Mouse (Mus musculus) cerebellum, postnatal 14 days (tissue): ENCODE results near the gene Bhlhe40.

Source experiments
- DNase-seq, 2 experiments: peaks; one replicate each; pipeline ENCODE4 v3.0.0; 2021; ENCODE audit warnings: mixed read lengths in 2 of 2

Bhlhe40 gene

DNA sequence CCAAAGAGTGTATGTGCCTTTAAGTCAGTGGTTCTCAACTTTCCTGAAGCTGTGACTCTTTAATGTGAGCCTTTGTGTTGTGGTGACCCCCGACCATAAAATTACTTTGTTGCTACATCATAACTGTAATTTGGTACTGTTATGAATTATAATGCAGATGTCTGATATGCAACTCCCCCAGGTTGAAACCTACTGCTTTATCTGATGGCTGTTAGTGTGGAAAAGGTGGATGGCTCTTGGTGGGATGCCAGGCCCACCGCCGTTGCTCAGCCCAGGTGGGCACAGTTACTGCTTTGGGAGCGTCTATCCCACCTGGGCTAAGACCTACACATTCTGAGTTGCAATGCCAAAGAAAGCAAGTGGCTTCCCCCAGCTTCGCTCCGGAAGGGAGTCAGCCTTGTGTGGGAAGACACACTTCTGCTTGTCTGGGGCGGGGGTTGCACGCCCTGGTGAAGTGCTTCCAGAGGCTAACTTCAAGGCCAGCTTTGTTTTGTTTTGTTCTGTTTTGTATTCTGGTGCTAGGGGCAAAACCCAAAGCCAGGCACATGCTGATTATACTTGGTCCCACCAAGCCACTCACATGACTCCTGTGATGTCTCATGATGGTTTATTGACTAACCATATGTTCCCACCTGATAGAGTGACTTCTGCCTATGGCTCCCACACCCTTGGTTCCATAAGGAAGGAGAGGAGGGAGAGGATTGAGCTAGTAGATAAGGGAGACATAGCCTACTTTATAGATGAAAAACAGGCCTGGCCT is 34.7 kb downstream of the Bhlhe40 start:
- no peak for DNase-seq

DNA sequence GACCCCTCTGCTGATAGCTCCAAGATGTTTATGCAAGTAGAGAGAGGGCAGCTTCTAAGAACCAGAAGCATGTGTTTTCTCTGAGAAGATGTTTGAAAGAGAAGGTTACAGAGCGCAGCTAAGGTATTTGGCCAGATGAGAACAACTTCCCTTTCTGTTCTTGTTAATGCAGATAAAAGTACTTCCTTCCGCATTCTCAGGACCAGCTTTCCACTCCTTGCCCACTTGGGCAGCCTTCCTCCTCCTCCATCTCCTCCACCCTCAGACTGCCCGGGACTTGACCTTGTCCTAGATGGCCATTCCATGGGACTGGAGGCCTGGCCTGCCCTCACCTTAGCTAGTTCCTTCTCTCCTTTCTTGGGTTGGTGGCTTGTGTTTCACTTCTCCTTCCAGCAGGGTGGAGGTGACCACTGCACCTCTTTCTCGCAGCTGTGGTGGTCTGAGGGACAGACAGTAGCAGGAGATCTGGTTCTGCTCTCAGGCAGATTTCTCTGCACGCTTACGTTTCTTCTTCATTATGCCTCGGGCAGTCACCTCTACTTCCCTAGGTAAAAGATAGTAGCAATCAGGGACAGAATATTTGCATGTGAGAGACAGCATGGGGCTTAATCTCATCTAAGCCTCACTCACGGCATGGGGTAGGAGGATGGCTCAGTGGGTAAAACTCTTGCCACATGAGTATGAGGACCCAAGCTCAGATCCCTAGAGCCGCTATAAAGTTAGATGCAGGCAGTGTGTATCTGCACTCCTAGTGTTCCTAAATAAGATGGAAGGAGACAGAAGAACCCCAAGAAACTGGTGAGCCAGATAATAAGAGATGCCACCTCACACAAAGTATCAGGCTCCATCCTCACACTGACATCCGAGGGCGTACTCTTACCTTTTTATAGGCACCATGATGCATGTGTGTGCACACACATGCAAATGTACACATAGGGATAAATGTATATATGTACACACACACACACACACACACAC is 35.7 kb downstream of the Bhlhe40 start:
- no peak for DNase-seq

- no peak for DNase-seq
These were observed 36.4 kb downstream of the Bhlhe40 start for GRCm38 (mm10) chr6:108696822-108697202.

- no peak for DNase-seq
These were observed 36.9 kb downstream of the Bhlhe40 start for GRCm38 (mm10) chr6:108697345-108697744.

GRCm38 (mm10) chr6:108698343-108698870 is 38.0 kb downstream of the Bhlhe40 start:
- no peak for DNase-seq

GRCm38 (mm10) chr6:108699679-108700078 is 39.2 kb downstream of the Bhlhe40 start:
- no peak for DNase-seq

GRCm38 (mm10) chr6:108700638-108701343 is 40.4 kb downstream of the Bhlhe40 start:
- peak; percentile 19 to 28 for DNase-seq

- DNase-seq: no peak
These were observed 42.2 kb downstream of the Bhlhe40 start for GRCm38 (mm10) chr6:108702648-108703047.

DNA sequence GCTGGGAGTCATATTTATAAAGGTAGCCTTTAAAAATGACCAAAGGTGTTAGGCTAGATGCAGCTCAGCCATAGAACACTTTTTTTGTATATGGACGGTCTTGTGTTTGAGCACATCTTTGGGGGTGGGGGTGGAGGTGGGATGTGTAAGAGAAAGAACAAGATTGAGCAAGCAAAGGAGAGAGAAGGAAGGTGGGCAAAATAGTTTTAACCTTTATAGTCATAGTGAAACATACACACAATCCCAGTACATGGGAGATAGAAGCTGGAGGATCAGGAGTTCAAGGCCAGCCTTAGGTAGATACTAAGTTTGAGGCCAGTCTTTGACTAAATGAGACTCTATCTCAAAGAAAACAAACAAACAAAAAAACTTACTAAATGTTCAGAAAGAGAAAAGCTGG is 42.7 kb downstream of the Bhlhe40 start:
- no peak for DNase-seq

GRCm38 (mm10) chr6:108704316-108705080 is 44.1 kb downstream of the Bhlhe40 start:
- no peak for DNase-seq

GRCm38 (mm10) chr6:108705957-108706356 is 45.5 kb downstream of the Bhlhe40 start:
- peak in 1 of 2 experiments; percentile 18 for DNase-seq

- no peak for DNase-seq
These were observed 46.7 kb downstream of the Bhlhe40 start for GRCm38 (mm10) chr6:108706994-108707645.

DNA sequence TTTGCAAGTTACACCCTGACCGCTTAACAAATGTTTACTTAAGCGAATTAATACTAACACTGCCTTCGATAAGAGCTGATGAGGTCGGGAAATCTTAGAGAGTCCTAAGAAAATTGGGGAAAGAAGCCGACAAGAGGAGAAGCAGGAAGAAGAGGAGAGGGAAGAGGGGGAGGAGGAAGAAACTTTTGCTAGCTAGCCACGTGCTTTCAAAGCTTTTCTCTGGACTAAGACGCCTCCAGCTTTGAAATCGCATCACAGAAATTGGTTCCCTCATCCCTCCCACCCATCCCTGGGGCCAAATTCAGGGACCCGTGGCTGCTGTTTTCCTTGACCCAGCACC is 48.7 kb downstream of the Bhlhe40 start:
- no peak for DNase-seq

- peak; percentile 84 to 87 for DNase-seq
These were observed 49.2 kb downstream of the Bhlhe40 start for GRCm38 (mm10) chr6:108709471-108710231.

- no peak for DNase-seq
These were observed 50.2 kb downstream of the Bhlhe40 start for GRCm38 (mm10) chr6:108710667-108711066.

- DNase-seq: no peak
These were observed 50.9 kb downstream of the Bhlhe40 start for GRCm38 (mm10) chr6:108711192-108711964.

DNA sequence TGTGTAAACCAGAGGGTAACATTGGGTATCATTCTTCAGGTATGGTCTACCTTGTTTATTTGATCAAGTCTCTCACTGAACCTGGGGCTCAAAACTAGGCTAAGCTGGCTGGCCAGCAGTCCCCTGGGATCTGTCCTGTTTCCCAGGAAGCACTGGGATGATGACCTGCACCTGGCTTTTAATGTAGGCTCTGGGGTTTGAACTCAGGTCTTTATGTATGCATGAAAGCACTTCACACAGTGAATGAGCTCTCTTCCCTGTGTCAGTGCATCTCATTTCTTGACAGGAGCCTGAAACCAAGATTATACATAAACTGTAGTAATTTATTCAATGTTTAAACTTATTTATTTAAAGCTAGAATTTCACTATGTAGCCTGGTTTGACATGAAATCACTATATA is 51.7 kb downstream of the Bhlhe40 start:
- no peak for DNase-seq

DNA sequence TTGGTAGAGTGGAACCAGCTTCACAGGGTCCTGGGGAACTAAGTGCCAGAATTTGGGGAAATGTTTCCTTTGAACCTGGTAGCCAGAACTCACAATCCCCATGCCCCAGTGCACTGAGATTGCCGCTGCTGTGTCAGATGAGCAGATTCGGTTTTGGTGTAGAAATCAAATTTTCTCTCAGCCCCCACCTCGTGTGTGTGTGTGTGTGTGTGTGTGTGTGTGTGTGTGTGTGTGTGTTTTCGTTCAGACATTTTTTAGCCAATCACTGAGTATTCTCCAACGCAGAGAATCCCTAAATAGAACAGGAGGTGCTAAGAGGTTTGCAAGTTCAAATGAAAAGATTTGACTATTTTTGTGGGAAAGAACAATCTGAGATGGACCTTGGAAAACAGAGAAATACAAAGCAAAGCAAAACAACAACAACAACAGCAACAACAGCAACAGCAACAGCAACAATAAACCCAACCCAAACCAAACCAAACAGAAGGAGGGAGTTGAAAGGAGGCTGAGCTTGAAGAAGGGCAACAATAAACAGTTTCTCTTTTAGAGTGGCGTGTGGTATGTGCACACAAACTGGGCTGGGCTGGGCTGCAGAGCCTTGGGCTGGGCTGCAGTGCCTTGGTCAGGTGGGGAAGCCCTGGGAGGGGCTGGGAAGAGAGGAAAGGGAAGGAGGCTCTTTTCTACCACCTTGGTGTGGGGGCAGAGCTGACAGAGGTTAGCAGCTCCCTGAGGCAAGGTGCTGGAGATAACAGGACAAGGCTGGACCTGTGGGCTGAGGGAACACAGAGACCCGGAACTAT is 52.9 kb downstream of the Bhlhe40 start:
- DNase-seq: no peak
